Mouse (Mus musculus) heart, postnatal 0 days (tissue): ENCODE data around the gene Tbck.

ENCODE experiments used
- CTCF ChIP-seq: IDR thresholded peaks from 2 replicates; pipeline ENCODE4 v1.5.1; 2016; ENCODE audit warnings: antibody characterized with exemption, control low read depth, low read depth
- EP300 ChIP-seq: IDR thresholded peaks from 2 replicates; pipeline ENCODE4 v1.6.1; 2016; ENCODE audit warnings: antibody characterized with exemption, low read depth

DNA sequence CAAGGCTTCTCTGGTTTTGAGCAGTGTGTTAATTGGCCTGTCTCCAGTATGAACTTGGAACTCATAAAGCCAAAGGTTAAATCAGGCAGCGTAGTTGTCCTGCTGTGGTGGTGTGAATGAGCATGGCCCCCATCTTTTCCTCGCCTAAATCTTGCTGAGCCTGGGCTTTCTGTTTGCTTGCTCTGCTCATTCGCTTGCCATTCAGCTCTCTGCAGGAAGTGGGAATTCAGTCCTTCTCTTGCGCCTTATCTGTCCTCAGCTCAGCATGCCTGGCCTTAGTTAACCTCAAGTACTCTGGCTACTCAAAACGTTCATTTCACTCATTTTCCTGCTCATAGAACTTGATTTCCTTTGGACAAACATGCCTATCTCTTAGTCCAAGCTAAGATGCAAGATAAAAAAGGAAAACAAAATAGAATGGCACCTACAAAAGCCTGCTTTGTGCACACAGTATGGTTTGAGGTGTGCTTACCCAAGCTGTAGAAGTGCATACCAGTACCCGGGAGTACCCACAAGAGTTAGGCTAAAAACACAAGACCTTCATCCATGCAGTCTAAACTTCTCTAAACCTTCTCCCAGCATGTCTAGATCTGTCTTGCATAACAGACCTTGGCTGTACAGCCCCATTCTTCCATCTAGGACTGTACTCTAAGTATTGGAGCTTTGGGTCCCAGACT, 151.3 kb downstream of the Tbck start:
- no peak for TF ChIP-seq CTCF
- no peak for TF ChIP-seq EP300
